Mouse (Mus musculus): ENCODE measurements around the gene Tekt5. TPM values are rescaled to one million over a fixed set of nuclear protein-coding genes. Genes with fewer than 3 reads are reported as not detected.

Gene Tekt5
- polyA plus RNA-seq, 1 experiment from 2014 or later, result 0.15 TPM

GRCm38 (mm10) chr16:10349876-10350275, 45.4 kb downstream of the Tekt5 start:
- 85% methylated on average over 10 of the region's 10 CpGs for WGBS
- Histone ChIP-seq H3K36me3 (ENCODE audit: control insufficient read depth, insufficient read depth, low read length) (no peaks in the 10 kb centered on the region), H3K4me1 (replicated peaks; ENCODE audit: control insufficient read depth, insufficient read depth, low read length) (no peaks in the 10 kb centered on the region), H3K9me3 (ENCODE audit: control insufficient read depth, low read length) (no peaks in the 10 kb centered on the region), H3K9ac (ENCODE audit: low read depth, low read length) (no peak overlapping the region), H3K27me3 (ENCODE audit: control insufficient read depth, insufficient read depth, low read length) (no peaks in the 10 kb centered on the region), H3K4me3 (ENCODE audit: low read depth, low read length) (no peak overlapping the region), H3K27ac (ENCODE audit: low read depth, low read length) (no peak overlapping the region), H3K4me2 (replicated peaks; ENCODE audit: low read depth, low read length) (no peak overlapping the region)
- DNase-seq (ENCODE audit: low spot score), result no peak
- ATAC-seq (ENCODE audit: low FRiP score), result no peak

DNA sequence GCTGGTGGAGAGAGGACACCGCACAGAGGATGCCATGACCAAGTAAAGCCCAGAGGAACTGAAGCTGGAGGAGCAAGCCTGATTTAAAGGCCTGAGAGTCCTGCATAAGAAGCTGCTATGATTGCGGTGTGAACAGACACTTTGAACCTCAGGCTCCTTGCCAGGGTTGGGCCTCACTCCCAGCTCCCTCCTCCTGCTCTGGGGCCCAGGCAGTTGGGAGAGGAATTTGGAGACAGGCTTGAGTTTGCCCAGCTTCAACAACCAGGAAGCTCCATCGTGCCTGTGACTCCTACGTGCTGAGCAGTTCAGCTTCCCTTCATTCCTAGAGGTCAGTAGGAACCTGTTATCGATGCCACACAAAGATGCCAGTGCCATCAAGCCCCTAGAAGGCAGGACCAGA, 45.9 kb downstream of the Tekt5 start:
- H3K27me3 ChIP-seq (ENCODE audit: control insufficient read depth, insufficient read depth, low read length), result no peaks in the 10 kb centered on the region
- DNase-seq (ENCODE audit: low spot score), result no peak
- H3K4me3 ChIP-seq (ENCODE audit: low read depth, low read length), result no peak overlapping the region
- no peaks in the 10 kb centered on the region for H3K4me1 ChIP-seq (replicated peaks; ENCODE audit: control insufficient read depth, insufficient read depth, low read length)
- no peaks in the 10 kb centered on the region for H3K9me3 ChIP-seq (ENCODE audit: control insufficient read depth, low read length)
- no peak overlapping the region for H3K27ac ChIP-seq (ENCODE audit: low read depth, low read length)
- 79% methylated on average over 5 of the region's 5 CpGs for WGBS
- no peaks in the 10 kb centered on the region for H3K36me3 ChIP-seq (ENCODE audit: control insufficient read depth, insufficient read depth, low read length)
- H3K4me2 ChIP-seq (replicated peaks; ENCODE audit: low read depth, low read length), result no peak overlapping the region
- no peak for ATAC-seq (ENCODE audit: low FRiP score)
- H3K9ac ChIP-seq (ENCODE audit: low read depth, low read length), result no peak overlapping the region

DNA sequence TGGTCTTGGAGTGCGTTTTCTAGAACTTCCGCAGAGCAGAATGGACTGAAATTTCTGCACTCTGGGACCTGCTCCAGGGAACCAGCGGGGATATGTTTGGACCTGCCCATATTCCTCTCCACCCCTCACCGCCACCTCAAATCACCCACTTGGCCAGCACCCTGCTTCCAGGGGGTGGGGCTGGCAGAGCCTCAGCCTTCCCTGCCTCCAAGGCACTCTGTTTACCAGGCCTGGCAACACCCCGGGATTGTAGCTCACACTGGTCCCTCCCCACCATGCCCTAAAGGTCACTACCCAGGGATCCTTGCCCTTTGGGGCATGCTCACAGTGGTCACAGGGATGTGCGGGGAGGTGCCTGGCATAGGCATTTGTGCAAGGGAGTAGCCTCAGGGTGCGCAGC, 47.7 kb downstream of the Tekt5 start:
- 90% methylated on average over 7 of the region's 7 CpGs for WGBS
- ATAC-seq (ENCODE audit: low FRiP score) (no peak), DNase-seq (ENCODE audit: low spot score) (no peak)
- Histone ChIP-seq H3K9me3 (ENCODE audit: control insufficient read depth, low read length) (no peaks in the 10 kb centered on the region), H3K27ac (ENCODE audit: low read depth, low read length) (no peak overlapping the region), H3K4me3 (ENCODE audit: low read depth, low read length) (no peak overlapping the region), H3K9ac (ENCODE audit: low read depth, low read length) (no peak overlapping the region), H3K4me1 (replicated peaks; ENCODE audit: control insufficient read depth, insufficient read depth, low read length) (no peaks in the 10 kb centered on the region), H3K27me3 (ENCODE audit: control insufficient read depth, insufficient read depth, low read length) (no peaks in the 10 kb centered on the region), H3K36me3 (ENCODE audit: control insufficient read depth, insufficient read depth, low read length) (no peaks in the 10 kb centered on the region), H3K4me2 (replicated peaks; ENCODE audit: low read depth, low read length) (no peak overlapping the region)

DNA sequence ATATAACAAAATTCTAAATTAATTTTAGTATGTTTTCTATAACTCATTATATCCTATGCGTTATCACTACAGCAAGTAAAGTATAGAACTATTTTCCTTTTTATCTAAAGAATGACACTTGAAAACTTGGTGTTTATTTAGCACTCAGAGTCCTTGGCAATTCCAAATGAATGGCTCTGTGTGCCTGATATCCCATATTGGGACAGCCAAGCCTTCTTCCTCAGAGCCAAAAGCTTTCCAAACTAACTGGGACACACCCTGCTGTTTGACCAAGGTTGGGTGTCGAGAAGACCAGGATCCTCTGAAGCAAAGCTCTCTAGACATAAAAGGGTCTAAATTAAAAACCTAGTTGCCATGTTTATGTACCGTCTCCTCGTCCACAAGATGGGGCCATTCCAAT, 54.2 kb downstream of the Tekt5 start:
- Histone ChIP-seq H3K4me2 (replicated peaks; ENCODE audit: low read depth, low read length) (no peak overlapping the region), H3K4me1 (replicated peaks; ENCODE audit: control insufficient read depth, insufficient read depth, low read length) (no peaks in the 10 kb centered on the region), H3K9ac (ENCODE audit: low read depth, low read length) (no peak overlapping the region), H3K36me3 (ENCODE audit: control insufficient read depth, insufficient read depth, low read length) (no peaks in the 10 kb centered on the region), H3K27ac (ENCODE audit: low read depth, low read length) (no peak overlapping the region), H3K4me3 (ENCODE audit: low read depth, low read length) (no peak overlapping the region), H3K27me3 (ENCODE audit: control insufficient read depth, insufficient read depth, low read length) (no peaks in the 10 kb centered on the region), H3K9me3 (ENCODE audit: control insufficient read depth, low read length) (no peaks in the 10 kb centered on the region)
- 68% methylated on average over 4 of the region's 4 CpGs for WGBS
- ATAC-seq (ENCODE audit: low FRiP score), result no peak
- no peak for DNase-seq (ENCODE audit: low spot score)

GRCm38 (mm10) chr16:10339930-10340329, 55.4 kb downstream of the Tekt5 start:
- H3K4me1 ChIP-seq (replicated peaks; ENCODE audit: control insufficient read depth, insufficient read depth, low read length), result no peaks in the 10 kb centered on the region
- no peak for ATAC-seq (ENCODE audit: low FRiP score)
- no peak overlapping the region for H3K4me3 ChIP-seq (ENCODE audit: low read depth, low read length)
- no peak overlapping the region for H3K4me2 ChIP-seq (replicated peaks; ENCODE audit: low read depth, low read length)
- no peaks in the 10 kb centered on the region for H3K27me3 ChIP-seq (ENCODE audit: control insufficient read depth, insufficient read depth, low read length)
- no peak overlapping the region for H3K9ac ChIP-seq (ENCODE audit: low read depth, low read length)
- H3K36me3 ChIP-seq (ENCODE audit: control insufficient read depth, insufficient read depth, low read length), result no peaks in the 10 kb centered on the region
- H3K27ac ChIP-seq (ENCODE audit: low read depth, low read length), result no peak overlapping the region
- no peaks in the 10 kb centered on the region for H3K9me3 ChIP-seq (ENCODE audit: control insufficient read depth, low read length)
- WGBS, result 95% methylated on average over 10 of the region's 10 CpGs
- DNase-seq (ENCODE audit: low spot score), result no peak

- 94% methylated on average over 5 of the region's 5 CpGs for WGBS
- H3K9ac ChIP-seq (ENCODE audit: low read depth, low read length), result no peak overlapping the region
- DNase-seq (ENCODE audit: low spot score), result no peak
Observed at GRCm38 (mm10) chr16:10338601-10339000, 56.7 kb downstream of the Tekt5 start.

GRCm38 (mm10) chr16:10337422-10338197, 57.7 kb downstream of the Tekt5 start:
- ATAC-seq (ENCODE audit: low FRiP score) (no peak), DNase-seq (ENCODE audit: low spot score) (no peak)
- no peaks in the 10 kb centered on the region for H3K4me1 ChIP-seq (replicated peaks; ENCODE audit: control insufficient read depth, insufficient read depth, low read length)
- no peak overlapping the region for H3K4me2 ChIP-seq (replicated peaks; ENCODE audit: low read depth, low read length)
- H3K4me3 ChIP-seq (ENCODE audit: low read depth, low read length), result no peak overlapping the region
- no peaks in the 10 kb centered on the region for H3K27me3 ChIP-seq (ENCODE audit: control insufficient read depth, insufficient read depth, low read length)
- H3K9ac ChIP-seq (ENCODE audit: low read depth, low read length), result no peak overlapping the region
- H3K27ac ChIP-seq (ENCODE audit: low read depth, low read length), result no peak overlapping the region
- H3K36me3 ChIP-seq (ENCODE audit: control insufficient read depth, insufficient read depth, low read length), result no peaks in the 10 kb centered on the region
- WGBS, result 78% methylated on average over 13 of the region's 13 CpGs
- no peaks in the 10 kb centered on the region for H3K9me3 ChIP-seq (ENCODE audit: control insufficient read depth, low read length)

More at GRCm38 (mm10) chr16:10338601-10339000, 56.7 kb downstream of the Tekt5 start:
- no peak overlapping the region for H3K4me2 ChIP-seq (replicated peaks; ENCODE audit: low read depth, low read length)
- no peaks in the 10 kb centered on the region for H3K4me1 ChIP-seq (replicated peaks; ENCODE audit: control insufficient read depth, insufficient read depth, low read length)
- no peak for ATAC-seq (ENCODE audit: low FRiP score)
- H3K27ac ChIP-seq (ENCODE audit: low read depth, low read length), result no peak overlapping the region
- H3K36me3 ChIP-seq (ENCODE audit: control insufficient read depth, insufficient read depth, low read length), result no peaks in the 10 kb centered on the region
- H3K4me3 ChIP-seq (ENCODE audit: low read depth, low read length), result no peak overlapping the region
- H3K27me3 ChIP-seq (ENCODE audit: control insufficient read depth, insufficient read depth, low read length), result no peaks in the 10 kb centered on the region
- no peaks in the 10 kb centered on the region for H3K9me3 ChIP-seq (ENCODE audit: control insufficient read depth, low read length)

- DNase-seq (ENCODE audit: low spot score) (no peak), ATAC-seq (ENCODE audit: low FRiP score) (no peak)
- H3K9ac ChIP-seq (ENCODE audit: low read depth, low read length), result no peak overlapping the region
- no peak overlapping the region for H3K27ac ChIP-seq (ENCODE audit: low read depth, low read length)
- H3K9me3 ChIP-seq (ENCODE audit: control insufficient read depth, low read length), result no peaks in the 10 kb centered on the region
- no peak overlapping the region for H3K4me2 ChIP-seq (replicated peaks; ENCODE audit: low read depth, low read length)
- no peaks in the 10 kb centered on the region for H3K27me3 ChIP-seq (ENCODE audit: control insufficient read depth, insufficient read depth, low read length)
- H3K36me3 ChIP-seq (ENCODE audit: control insufficient read depth, insufficient read depth, low read length), result no peaks in the 10 kb centered on the region
- no peaks in the 10 kb centered on the region for H3K4me1 ChIP-seq (replicated peaks; ENCODE audit: control insufficient read depth, insufficient read depth, low read length)
- 93% methylated on average over 18 of the region's 19 CpGs for WGBS
- H3K4me3 ChIP-seq (ENCODE audit: low read depth, low read length), result no peak overlapping the region
Observed at GRCm38 (mm10) chr16:10336454-10337421, 58.6 kb downstream of the Tekt5 start.

Measured in hindbrain, embryonic 11.5 days (tissue).